Mouse (Mus musculus) left cerebral cortex, postnatal 25 days (tissue): ENCODE measurements at regions not wholly inside any gene's neighbourhood (a gene's known extent, or its start where the extent isn't known, plus 50 kb on each side); places are given as distances from the start of the nearest gene placed in this dataset.

Source experiments
- DNase-seq, 2 experiments: peaks; one replicate each; pipeline ENCODE4 v3.0.0; 2022; ENCODE audit warnings: low spot score in 2 of 2, mixed read lengths in 1 of 2
- intact Hi-C: fragments of 180-260 bp; cut with DNase I; formaldehyde crosslinking; loops from one replicate; pipeline ENCODE4 v1.15.1; 2025

GRCm38 (mm10) chr12:105898580-105899293, 111.3 kb upstream of the Vrk1 start:
- intact Hi-C loops: no loop called here
- no peak for DNase-seq

GRCm38 (mm10) chr12:105899294-105899909, 110.6 kb upstream of the Vrk1 start:
- intact Hi-C loops: no loop called here
- no peak for DNase-seq

- intact Hi-C loops: no loop called here
Measured at GRCm38 (mm10) chr12:105900479-105900878, 109.5 kb upstream of the Vrk1 start.

GRCm38 (mm10) chr12:105903072-105903471, 107.0 kb upstream of the Vrk1 start:
- intact Hi-C loops: no loop called here

More at GRCm38 (mm10) chr12:105900479-105900878, 109.5 kb upstream of the Vrk1 start:
- no peak for DNase-seq

GRCm38 (mm10) chr12:105906584-105906983, 103.4 kb upstream of the Vrk1 start:
- intact Hi-C loops: no loop called here
- DNase-seq: no peak

More at GRCm38 (mm10) chr12:105903072-105903471, 107.0 kb upstream of the Vrk1 start:
- DNase-seq: no peak

- intact Hi-C loops: no loop called here
- DNase-seq: no peak
Measured at GRCm38 (mm10) chr12:105907851-105908620, 102.0 kb upstream of the Vrk1 start.

GRCm38 (mm10) chr12:105911556-105911955, 98.5 kb upstream of the Vrk1 start:
- no peak for DNase-seq
- intact Hi-C loops: no loop called here

GRCm38 (mm10) chr12:105917388-105917963, 92.6 kb upstream of the Vrk1 start:
- peak in 1 of 2 experiments; percentile 42 for DNase-seq
- intact Hi-C loops: no loop called here

- no peak for DNase-seq
- intact Hi-C loops: no loop called here
Measured at GRCm38 (mm10) chr12:105918775-105919174, 91.3 kb upstream of the Vrk1 start.

GRCm38 (mm10) chr12:105927210-105927609, 82.8 kb upstream of the Vrk1 start:
- DNase-seq: no peak

GRCm38 (mm10) chr12:105929456-105929921, 80.5 kb upstream of the Vrk1 start:
- intact Hi-C loops: no loop called here
- no peak for DNase-seq

More at GRCm38 (mm10) chr12:105927210-105927609, 82.8 kb upstream of the Vrk1 start:
- intact Hi-C loops: no loop called here

GRCm38 (mm10) chr12:105935441-105935880, 74.6 kb upstream of the Vrk1 start:
- intact Hi-C loops: no loop called here
- DNase-seq: peak; percentile 24 to 35

- intact Hi-C loops: no loop called here
- peak in 1 of 2 experiments; percentile 55 for DNase-seq
Measured at GRCm38 (mm10) chr12:105936812-105937530, 73.1 kb upstream of the Vrk1 start.

GRCm38 (mm10) chr12:105942136-105943076, 67.6 kb upstream of the Vrk1 start:
- no peak for DNase-seq
- intact Hi-C loops: no loop called here

GRCm38 (mm10) chr12:105943077-105943433, 67.0 kb upstream of the Vrk1 start:
- intact Hi-C loops: no loop called here
- no peak for DNase-seq

- no peak for DNase-seq
- intact Hi-C loops: no loop called here
Measured at GRCm38 (mm10) chr12:105947332-105947731, 62.7 kb upstream of the Vrk1 start.

GRCm38 (mm10) chr12:105948322-105948721, 61.7 kb upstream of the Vrk1 start:
- no peak for DNase-seq
- intact Hi-C loops: no loop called here

- DNase-seq: peak; percentile 35 to 56
- intact Hi-C loops: loop anchor here (2.0 kb wide), 1 partner anchor 99 kb away; no protein-coding TSS in a partner anchor
Measured at GRCm38 (mm10) chr12:105955764-105956290, 54.2 kb upstream of the Vrk1 start.
